Mouse (Mus musculus) heart, adult 2 months (tissue): ENCODE measurements around the gene Slc6a15. TPM values are rescaled to one million over a fixed set of nuclear protein-coding genes. Genes with fewer than 3 reads are reported as not detected.

Source experiments
- DNase-seq, 2 experiments: peaks; one replicate each; pipeline ENCODE4 v3.0.0; 2021
- H3K27ac ChIP-seq: fragments of 200-600 bp; 2 replicates; pipeline ENCODE4 v1.8.1; 2022
- H3K27me3 ChIP-seq: fragments of 200-500 bp; 2 replicates; pipeline ENCODE4 v1.6.1; 2012; ENCODE audit warnings: mild to moderate bottlenecking, low read length, inconsistent platforms, mixed read lengths; ENCODE audit not compliant: control insufficient read depth, insufficient read depth
- H3K36me3 ChIP-seq: fragments of 200-500 bp; 2 replicates; pipeline ENCODE4 v1.6.1; 2012; ENCODE audit warnings: low read length, inconsistent platforms; ENCODE audit not compliant: control insufficient read depth, insufficient read depth
- H3K4me1 ChIP-seq: fragments of 200-500 bp; 2 replicates; pipeline ENCODE4 v1.6.1; 2011; ENCODE audit warnings: low read length; ENCODE audit not compliant: control insufficient read depth, insufficient read depth
- H3K4me3 ChIP-seq: fragments of 200-600 bp; 2 replicates; pipeline ENCODE4 v1.8.1; 2022
- H3K79me2 ChIP-seq: fragments of 200-500 bp; replicated peaks from 2 replicates; pipeline ENCODE4 v1.6.1; 2012; ENCODE audit warnings: mild to moderate bottlenecking, inconsistent platforms, low read length, moderate library complexity, mixed read lengths; ENCODE audit not compliant: control insufficient read depth, insufficient read depth
- H3K9ac ChIP-seq: fragments of 200-500 bp; 2 replicates; pipeline ENCODE4 v1.6.1; 2012; ENCODE audit warnings: low read depth, mild to moderate bottlenecking, control low read depth, inconsistent platforms, low read length, mixed read lengths
- CTCF ChIP-seq: fragments of 200-600 bp; IDR thresholded peaks from 2 replicates; pipeline ENCODE4 v1.8.1; 2022; ENCODE audit warnings: antibody characterized with exemption, mild to moderate bottlenecking, moderate library complexity
- EP300 ChIP-seq: fragments of 200-500 bp; IDR thresholded peaks from 2 replicates; pipeline ENCODE4 v1.6.1; 2011; ENCODE audit warnings: low read depth, low read length, control low read depth; ENCODE audit not compliant: insufficient read depth
- POLR2A ChIP-seq: fragments of 200-500 bp; IDR thresholded peaks from 2 replicates; pipeline ENCODE4 v1.6.1; 2011; ENCODE audit warnings: mild to moderate bottlenecking, low read depth, low read length, control low read depth; ENCODE audit not compliant: insufficient read depth
- WGBS: fragments of 180-500 bp; shearing (Covaris S2); methylation state at CpG from one replicate; pipeline ENCODE4 v1.1.7; 2018; 5-methylcytosine and 5-hydroxymethylcytosine counted together
- intact Hi-C: fragments of 180-260 bp; cut with DNase I; formaldehyde crosslinking; loops from one replicate; pipeline ENCODE4 v1.15.1; 2025
- polyA plus RNA-seq: library from polyadenylated mRNA; depleted of rRNA; stranded (reverse); fragments of >200 nt; gene quantifications from 2 replicates; pipeline ENCODE4 v1.2.3, GENCODE M21; 2012; rRNA removed
- total RNA-seq, 2 experiments: library from RNA; stranded (reverse); gene quantifications; 2 replicates each; pipeline ENCODE4 v1.2.3; 2021

Gene Slc6a15
- total and polyA plus RNA-seq, 3 experiments, result 0.08 to 0.27 (median 0.23) TPM

DNA sequence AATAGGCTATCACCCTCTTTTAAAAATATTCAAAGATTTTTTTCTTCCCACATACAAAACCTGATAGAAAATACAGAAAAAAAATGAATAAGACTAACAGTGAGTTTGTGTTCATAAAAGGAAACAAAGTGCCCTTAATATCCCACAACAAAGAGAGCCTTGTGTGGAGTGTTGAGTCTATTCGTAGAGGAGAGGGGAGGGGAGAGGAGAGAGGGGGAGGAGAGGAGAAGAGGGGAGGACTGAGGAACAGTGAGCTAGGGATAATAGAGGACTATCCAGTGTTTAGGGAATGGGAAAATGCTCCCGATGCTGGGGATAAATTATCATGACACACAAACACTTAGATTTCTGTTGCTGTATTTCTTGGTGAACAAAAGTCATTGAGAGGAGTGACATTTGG, 80.8 kb downstream of the Slc6a15 start:
- no peak overlapping the region for H3K9ac ChIP-seq
- H3K36me3 ChIP-seq, result no peaks in the 10 kb centered on the region
- 76% methylated on average over 2 of the region's 2 CpGs for WGBS
- H3K27ac ChIP-seq, result no peak overlapping the region
- no peak overlapping the region for H3K4me3 ChIP-seq
- no peaks in the 10 kb centered on the region for H3K27me3 ChIP-seq
- DNase-seq, result no peak
- intact Hi-C loops, result no loop called here
- TF ChIP-seq EP300 (no peak), POLR2A (no peak), CTCF (no peak)
- no peaks in the 10 kb centered on the region for H3K79me2 ChIP-seq
- H3K4me1 ChIP-seq, result no peaks in the 10 kb centered on the region

DNA sequence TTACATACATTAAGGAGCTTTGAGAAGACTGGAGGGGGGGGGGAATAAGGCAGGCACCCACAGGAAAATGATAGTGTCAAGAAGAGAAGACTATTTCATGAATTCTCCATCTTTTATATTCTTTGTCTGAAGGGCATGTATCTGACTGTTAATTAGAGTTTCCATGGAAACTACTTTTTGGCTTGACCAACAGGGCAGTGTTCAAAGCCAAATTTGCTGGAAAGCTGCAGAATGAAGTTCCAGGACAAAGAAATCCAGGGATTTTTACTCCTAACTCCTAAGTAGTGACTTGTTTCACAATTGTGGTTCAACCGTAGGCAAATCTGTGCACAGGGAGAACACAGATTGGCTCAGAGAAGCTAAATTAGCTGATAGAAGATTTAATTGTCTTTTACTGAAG, 90.3 kb downstream of the Slc6a15 start:
- TF ChIP-seq POLR2A (no peak), CTCF (no peak), EP300 (no peak)
- no peaks in the 10 kb centered on the region for H3K4me1 ChIP-seq
- no peaks in the 10 kb centered on the region for H3K36me3 ChIP-seq
- no peaks in the 10 kb centered on the region for H3K79me2 ChIP-seq
- no peak overlapping the region for H3K9ac ChIP-seq
- intact Hi-C loops, result no loop called here
- 78% methylated on average over 1 of the region's 1 CpGs for WGBS
- H3K4me3 ChIP-seq, result no peak overlapping the region
- H3K27me3 ChIP-seq, result no peaks in the 10 kb centered on the region
- no peak overlapping the region for H3K27ac ChIP-seq
- no peak for DNase-seq

Other genes with a start within 250 kb of the Slc6a15 start
- not detected for gene Lrriq1, start 131.5 kb upstream of the Slc6a15 start, total RNA-seq
- gene Lrriq1, start 131.5 kb upstream of the Slc6a15 start, polyA plus RNA-seq, result 0.12 TPM in 1 of 2 replicates, not detected in the other